Mouse (Mus musculus) liver, adult 2 months (tissue): ENCODE measurements around the gene Gm19426. TPM values are rescaled to one million over a fixed set of nuclear protein-coding genes. Genes with fewer than 3 reads are reported as not detected.
A peak's percentile ranks its signal among the peaks of the same experiment; 100 is the strongest.
"Not testable (repeated sequence)": the region's sequence is repeated elsewhere in the genome, so short reads cannot be mapped to it uniquely, and the experiment has no call there.

Experiments used
- DNase-seq: peaks from one replicate; pipeline ENCODE4 v3.0.0-alpha.2; 2011; ENCODE audit warnings: low read depth, low spot score; ENCODE audit errors: extremely low read depth
- H3K27ac ChIP-seq: fragments of 200-500 bp; replicated peaks from 2 replicates; pipeline ENCODE4 v1.5.1; 2012; ENCODE audit warnings: low read depth, mild to moderate bottlenecking, control low read depth, inconsistent platforms, low read length; ENCODE audit not compliant: insufficient read depth
- H3K27me3 ChIP-seq: fragments of 200-500 bp; 2 replicates; pipeline ENCODE4 v1.6.1; 2012; ENCODE audit warnings: mild to moderate bottlenecking, moderate library complexity, low read length, inconsistent platforms; ENCODE audit not compliant: control insufficient read depth, insufficient read depth
- H3K36me3 ChIP-seq: fragments of 200-500 bp; 2 replicates; pipeline ENCODE4 v1.6.1; 2012; ENCODE audit warnings: low read length, inconsistent platforms; ENCODE audit not compliant: control insufficient read depth, insufficient read depth
- H3K4me1 ChIP-seq: fragments of 200-500 bp; 2 replicates; pipeline ENCODE4 v1.6.1; 2011; ENCODE audit warnings: low read length; ENCODE audit not compliant: control insufficient read depth, insufficient read depth
- H3K4me3 ChIP-seq: fragments of 200-500 bp; 2 replicates; pipeline ENCODE4 v1.5.1; 2011; ENCODE audit warnings: low read depth, mild to moderate bottlenecking, control low read depth, low read length, moderate library complexity; ENCODE audit not compliant: insufficient read depth
- H3K79me2 ChIP-seq: fragments of 200-500 bp; 2 replicates; pipeline ENCODE4 v1.6.1; 2012; ENCODE audit warnings: inconsistent platforms, mild to moderate bottlenecking, low read length, moderate library complexity; ENCODE audit not compliant: control insufficient read depth, insufficient read depth
- H3K9ac ChIP-seq: fragments of 200-500 bp; 2 replicates; pipeline ENCODE4 v1.6.1; 2012; ENCODE audit warnings: low read depth, mild to moderate bottlenecking, control low read depth, inconsistent platforms, low read length
- CTCF ChIP-seq: fragments of 200-500 bp; IDR thresholded peaks from 2 replicates; pipeline ENCODE4 v1.5.1; 2011; ENCODE audit warnings: low read depth, low read length, control low read depth
- POLR2A ChIP-seq: fragments of 200-500 bp; IDR thresholded peaks from 2 replicates; pipeline ENCODE4 v1.6.1; 2011; ENCODE audit warnings: low read length, control low read depth; ENCODE audit not compliant: insufficient read depth; ENCODE audit errors: extremely low read depth
- WGBS: fragments of 180-500 bp; shearing (Covaris S2); methylation state at CpG from one replicate; pipeline ENCODE4 v1.1.7; 2018; 5-methylcytosine and 5-hydroxymethylcytosine counted together
- polyA plus RNA-seq: library from polyadenylated mRNA; depleted of rRNA; stranded (reverse); fragments of >200 nt; gene quantifications from 2 replicates; pipeline ENCODE4 v1.2.3, GENCODE M21; 2012
- total RNA-seq: library from RNA; depleted of rRNA; stranded (reverse); fragments of >200 nt; gene quantifications from 2 replicates; pipeline ENCODE4 v1.2.3, GENCODE M21; 2014

Gene Gm19426
- total and polyA plus RNA-seq, 2 experiments: 3.0 to 3.1 TPM

GRCm38 (mm10) chr2:84733579-84734300 is 9.7 kb downstream of the Gm19426 start, which contains the start of gene Ypel4:
TSS of gene Ypel4 (plus strand) at chr2:84734058.
- no peaks in the 10 kb centered on the region for H3K36me3 ChIP-seq
- no peaks in the 10 kb centered on the region for H3K27me3 ChIP-seq
- DNase-seq: no peak
- H3K9ac ChIP-seq: no peak within 1 kb of the TSS
- no peaks in the 10 kb centered on the region for H3K79me2 ChIP-seq
- peaks cover 9% of the 10 kb centered on the region for H3K4me1 ChIP-seq
- H3K4me3 ChIP-seq: no peak within 1 kb of the TSS
- no peak for TF ChIP-seq POLR2A
- TF ChIP-seq CTCF: no peak
- no peak within 1 kb of the TSS for H3K27ac ChIP-seq
- WGBS: 10% methylated on average over 8 of the region's 8 CpGs

GRCm38 (mm10) chr2:84732394-84732793 is 11.1 kb downstream of the Gm19426 start:
- DNase-seq: no peak
- H3K4me3 ChIP-seq: no peak overlapping the region
- H3K4me1 ChIP-seq: peaks cover 9% of the 10 kb centered on the region
- H3K27me3 ChIP-seq: no peaks in the 10 kb centered on the region
- H3K79me2 ChIP-seq: no peaks in the 10 kb centered on the region
- 47% methylated on average over 1 of the region's 1 CpGs for WGBS
- no peaks in the 10 kb centered on the region for H3K36me3 ChIP-seq
- TF ChIP-seq POLR2A (no peak), CTCF (no peak)
- no peak overlapping the region for H3K27ac ChIP-seq
- H3K9ac ChIP-seq: no peak overlapping the region

- no peaks in the 10 kb centered on the region for H3K36me3 ChIP-seq
- no peaks in the 10 kb centered on the region for H3K79me2 ChIP-seq
- H3K4me3 ChIP-seq: no peak overlapping the region
- DNase-seq: peak; percentile 89
- no peaks in the 10 kb centered on the region for H3K27me3 ChIP-seq
- H3K4me1 ChIP-seq: peaks cover 12% of the 10 kb centered on the region
- TF ChIP-seq POLR2A (no peak), CTCF (no peak)
- 39% methylated on average over 3 of the region's 3 CpGs for WGBS
- H3K9ac ChIP-seq: no peak overlapping the region
- H3K27ac ChIP-seq: peak overlapping the region; percentile 87
Measured at GRCm38 (mm10) chr2:84731206-84731605, 12.2 kb downstream of the Gm19426 start.

- not testable (repeated sequence) for DNase-seq, H3K4me3 ChIP-seq, H3K79me2 ChIP-seq, H3K27me3 ChIP-seq, H3K9ac ChIP-seq, H3K27ac ChIP-seq
- Histone ChIP-seq H3K4me1 (peaks cover 20% of the 10 kb centered on the region), H3K36me3 (peaks cover 14% of the 10 kb centered on the region)
- 91% methylated on average over 5 of the region's 5 CpGs for WGBS
Measured at GRCm38 (mm10) chr2:84728191-84728590, 15.3 kb downstream of the Gm19426 start.

- Histone ChIP-seq H3K27me3 (no peaks in the 10 kb centered on the region), H3K79me2 (peaks cover 9% of the 10 kb centered on the region; the same call in 1 of the 2 replicates), H3K36me3 (peaks cover 15% of the 10 kb centered on the region), H3K4me1 (peaks cover 20% of the 10 kb centered on the region), H3K27ac (peak within 1 kb of the TSS; percentile 88), H3K4me3 (peak within 1 kb of the TSS; percentile 64), H3K9ac (peak within 1 kb of the TSS; percentile 73)
- under 1% methylated on average over 39 of the region's 39 CpGs for WGBS
- peak; percentile 92 for DNase-seq
- peak; percentile 59 for TF ChIP-seq POLR2A
- TF ChIP-seq CTCF: no peak
Measured at GRCm38 (mm10) chr2:84727172-84727858, 16.1 kb downstream of the Gm19426 start, which contains the start of gene Clp1. TSS of gene Clp1 (minus strand) at chr2:84727350.

- Histone ChIP-seq H3K27ac (peak overlapping the region; percentile 24), H3K4me1 (peaks cover 20% of the 10 kb centered on the region), H3K27me3 (no peaks in the 10 kb centered on the region), H3K4me3 (peak overlapping the region; percentile 50), H3K79me2 (peaks cover 9% of the 10 kb centered on the region; the same call in 1 of the 2 replicates), H3K36me3 (peaks cover 15% of the 10 kb centered on the region), H3K9ac (peak overlapping the region; percentile 46)
- TF ChIP-seq POLR2A (no peak), CTCF (no peak)
- no peak for DNase-seq
- WGBS: 1% methylated on average over 9 of the region's 9 CpGs
Measured at GRCm38 (mm10) chr2:84726716-84727115, 16.7 kb downstream of the Gm19426 start.
